Mouse (Mus musculus) erythroblast, embryonic 14.5 days (primary cell): ENCODE measurements around the gene Ireb2. TPM values are rescaled to one million over a fixed set of nuclear protein-coding genes. Genes with fewer than 3 reads are reported as not detected.
"Not testable (repeated sequence)": the region's sequence is repeated elsewhere in the genome, so short reads cannot be mapped to it uniquely, and the experiment has no call there.

Source experiments
- H3K27me3 ChIP-seq: 2 replicates; pipeline ENCODE4 v1.6.1; 2012; ENCODE audit warnings: inconsistent platforms; ENCODE audit not compliant: control insufficient read depth
- H3K36me3 ChIP-seq: 2 replicates; pipeline ENCODE4 v1.6.1; 2012; ENCODE audit warnings: mild to moderate bottlenecking, inconsistent platforms; ENCODE audit not compliant: control insufficient read depth
- H3K4me1 ChIP-seq: 2 replicates; pipeline ENCODE4 v1.6.1; 2012; ENCODE audit warnings: inconsistent platforms; ENCODE audit not compliant: control insufficient read depth
- H3K4me3 ChIP-seq: replicated peaks from 2 replicates; pipeline ENCODE3; 2012; ENCODE audit warnings: moderate library complexity, mild to moderate bottlenecking, inconsistent platforms
- H3K9me3 ChIP-seq: 2 replicates; pipeline ENCODE4 v1.6.1; 2012; ENCODE audit warnings: low read length, inconsistent platforms, mixed read lengths; ENCODE audit not compliant: control insufficient read depth
- GATA1 ChIP-seq: IDR thresholded peaks from 2 replicates; pipeline ENCODE4 v1.6.1; 2012; ENCODE audit warnings: low read length, inconsistent platforms, mixed read lengths
- TAL1 ChIP-seq: IDR thresholded peaks from 3 replicates; pipeline ENCODE4 v1.6.1; 2012; ENCODE audit warnings: low read length, inconsistent platforms, mixed read lengths
- polyA plus RNA-seq: library from polyadenylated mRNA; stranded (reverse); fragments of >175 nt; gene quantifications from 2 replicates; pipeline ENCODE4 v1.2.3, GENCODE M21; 2012

The Ireb2 gene
- polyA plus RNA-seq, 1 experiment: 0.06 TPM

DNA sequence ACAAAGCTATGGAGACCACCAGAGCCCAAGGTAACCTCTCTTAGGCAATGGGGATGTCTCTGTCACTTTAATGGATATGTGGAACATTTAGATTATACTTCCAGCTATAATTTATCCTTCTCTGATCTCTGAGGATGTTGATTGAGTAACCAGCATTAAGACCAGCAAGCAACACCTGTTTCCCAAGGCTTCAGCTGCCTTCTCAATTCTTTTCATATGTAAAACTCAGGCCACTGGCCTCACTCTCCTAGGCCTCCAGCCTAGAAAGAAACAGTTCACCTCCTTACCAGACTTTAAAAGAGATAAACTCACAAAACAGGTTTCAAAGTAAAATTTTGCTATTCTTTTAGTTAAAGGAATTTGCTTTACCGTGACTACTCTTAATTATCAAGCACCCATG, 23.4 kb upstream of the Ireb2 start:
- H3K4me1 ChIP-seq: peaks cover 3% of the 10 kb centered on the region; the same call in 1 of the 2 replicates
- no peak overlapping the region for H3K4me3 ChIP-seq
- no peaks in the 10 kb centered on the region for H3K27me3 ChIP-seq
- no peaks in the 10 kb centered on the region for H3K36me3 ChIP-seq
- H3K9me3 ChIP-seq: no peaks in the 10 kb centered on the region
- TF ChIP-seq GATA1: no peak

- Histone ChIP-seq H3K4me3 (no peak overlapping the region), H3K36me3 (no peaks in the 10 kb centered on the region), H3K27me3 (no peaks in the 10 kb centered on the region), H3K9me3 (no peaks in the 10 kb centered on the region), H3K4me1 (no peaks in the 10 kb centered on the region)
- TF ChIP-seq TAL1 (no peak), GATA1 (no peak)
These were observed 21.3 kb upstream of the Ireb2 start for GRCm38 (mm10) chr9:54842311-54842710.

GRCm38 (mm10) chr9:54843887-54844286, 19.7 kb upstream of the Ireb2 start:
- Histone ChIP-seq H3K9me3 (no peaks in the 10 kb centered on the region), H3K36me3 (no peaks in the 10 kb centered on the region), H3K4me3 (no peak overlapping the region), H3K27me3 (no peaks in the 10 kb centered on the region), H3K4me1 (no peaks in the 10 kb centered on the region)
- TF ChIP-seq TAL1 (no peak), GATA1 (no peak)

- Histone ChIP-seq H3K36me3 (no peaks in the 10 kb centered on the region), H3K27me3 (no peaks in the 10 kb centered on the region)
- TF ChIP-seq TAL1 (no peak), GATA1 (no peak)
These were observed 18.9 kb upstream of the Ireb2 start for GRCm38 (mm10) chr9:54844556-54845176.

GRCm38 (mm10) chr9:54848203-54848602, 15.4 kb upstream of the Ireb2 start:
- TF ChIP-seq TAL1 (no peak), GATA1 (no peak)
- Histone ChIP-seq H3K36me3 (no peaks in the 10 kb centered on the region), H3K4me1 (no peaks in the 10 kb centered on the region), H3K9me3 (no peaks in the 10 kb centered on the region), H3K4me3 (no peak overlapping the region), H3K27me3 (no peaks in the 10 kb centered on the region)

More at GRCm38 (mm10) chr9:54844556-54845176, 18.9 kb upstream of the Ireb2 start:
- Histone ChIP-seq H3K4me1 (no peaks in the 10 kb centered on the region), H3K9me3 (no peaks in the 10 kb centered on the region), H3K4me3 (no peak overlapping the region)

DNA sequence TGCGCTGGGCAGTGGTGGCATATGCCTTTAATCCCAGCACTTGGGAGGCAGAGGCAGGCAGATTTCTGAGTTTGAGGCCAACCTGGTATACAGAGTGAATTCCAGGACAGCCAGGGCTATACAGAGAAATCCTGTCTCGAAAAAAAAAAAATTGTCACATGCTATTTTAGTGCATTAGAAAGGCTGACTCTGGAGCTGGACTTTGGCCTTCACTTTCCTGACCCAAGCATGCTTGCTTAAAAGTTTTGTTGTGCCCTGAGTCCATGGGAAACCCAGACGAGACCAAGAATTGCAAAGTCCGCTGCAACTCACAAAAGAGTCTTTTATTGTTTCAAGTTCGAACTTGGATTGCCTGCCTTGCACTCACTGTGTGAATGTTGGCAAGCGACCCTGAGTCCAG, 10.6 kb upstream of the Ireb2 start:
- not testable (repeated sequence) for H3K27me3 ChIP-seq, H3K4me3 ChIP-seq, H3K4me1 ChIP-seq, H3K9me3 ChIP-seq, H3K36me3 ChIP-seq

DNA sequence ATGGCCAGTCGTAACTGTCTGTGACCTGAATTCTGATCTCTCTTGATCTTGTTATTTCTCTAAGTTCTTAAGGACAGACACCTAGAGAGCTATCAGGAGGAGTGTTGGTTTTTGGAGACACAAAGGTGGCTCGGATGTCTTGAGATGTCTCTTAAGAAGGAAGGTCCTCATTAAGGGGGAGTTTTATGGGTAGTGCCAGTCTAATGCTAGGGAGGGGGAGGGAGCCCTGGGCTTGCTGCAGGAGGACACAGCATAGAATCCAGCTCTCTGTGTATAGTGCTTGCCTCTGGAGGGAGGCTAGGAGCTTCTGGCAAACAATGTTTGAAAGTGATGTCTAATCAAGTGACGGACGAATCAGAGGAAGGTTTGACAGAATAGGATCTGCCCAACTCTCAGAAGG, 10.0 kb upstream of the Ireb2 start:
- H3K9me3 ChIP-seq: no peaks in the 10 kb centered on the region
- H3K4me3 ChIP-seq: no peak overlapping the region
- no peaks in the 10 kb centered on the region for H3K4me1 ChIP-seq
- TF ChIP-seq TAL1: no peak
- TF ChIP-seq GATA1: no peak
- no peaks in the 10 kb centered on the region for H3K36me3 ChIP-seq
- peaks cover 6% of the 10 kb centered on the region for H3K27me3 ChIP-seq

- Histone ChIP-seq H3K9me3 (no peaks in the 10 kb centered on the region), H3K4me3 (no peak overlapping the region), H3K27me3 (peaks cover 6% of the 10 kb centered on the region), H3K36me3 (no peaks in the 10 kb centered on the region), H3K4me1 (no peaks in the 10 kb centered on the region)
- no peak for TF ChIP-seq TAL1
- no peak for TF ChIP-seq GATA1
These were observed 8.0 kb upstream of the Ireb2 start for GRCm38 (mm10) chr9:54855638-54856037.

- Histone ChIP-seq H3K27me3 (peaks cover 6% of the 10 kb centered on the region), H3K36me3 (no peaks in the 10 kb centered on the region), H3K4me1 (no peaks in the 10 kb centered on the region), H3K4me3 (no peak overlapping the region), H3K9me3 (no peaks in the 10 kb centered on the region)
- TF ChIP-seq GATA1 (no peak), TAL1 (no peak)
These were observed 7.5 kb upstream of the Ireb2 start for GRCm38 (mm10) chr9:54856121-54856520.

- Histone ChIP-seq H3K4me1 (no peaks in the 10 kb centered on the region), H3K27me3 (peaks cover 6% of the 10 kb centered on the region), H3K9me3 (no peaks in the 10 kb centered on the region), H3K36me3 (no peaks in the 10 kb centered on the region), H3K4me3 (no peak overlapping the region)
- no peak for TF ChIP-seq GATA1
- no peak for TF ChIP-seq TAL1
These were observed 6.1 kb upstream of the Ireb2 start for GRCm38 (mm10) chr9:54857474-54857873.
